Mouse (Mus musculus) stomach, postnatal 0 days (tissue): ENCODE data around the gene Ift88. TPM values are rescaled to one million over a fixed set of nuclear protein-coding genes. Genes with fewer than 3 reads are reported as not detected.

ENCODE experiments used
- ATAC-seq: fragments of 200-750 bp; cut with Nextera tagmentation; 2 replicates; pipeline ENCODE4 v1.8.0; 2017; ENCODE audit not compliant: low FRiP score, low TSS enrichment
- DNase-seq: peaks from one replicate; pipeline ENCODE4 v3.0.0-alpha.2; 2016; ENCODE audit warnings: low spot score
- H3K27ac ChIP-seq: fragments of 300-500 bp; sonication (generic); replicated peaks from 2 replicates; pipeline ENCODE4 v1.5.1; 2014; ENCODE audit warnings: mild to moderate bottlenecking, control low read depth
- H3K27me3 ChIP-seq: fragments of 300-500 bp; sonication (generic); 2 replicates; pipeline ENCODE4 v1.6.1; 2014; ENCODE audit warnings: low read length; ENCODE audit not compliant: control insufficient read depth, insufficient read depth
- H3K36me3 ChIP-seq: fragments of 300-500 bp; sonication (generic); 2 replicates; pipeline ENCODE4 v1.6.1; 2014; ENCODE audit warnings: low read length, mixed read lengths; ENCODE audit not compliant: control insufficient read depth, insufficient read depth
- H3K4me1 ChIP-seq: fragments of 300-500 bp; sonication (generic); replicated peaks from 2 replicates; pipeline ENCODE4 v1.6.1; 2014; ENCODE audit warnings: antibody characterized with exemption; ENCODE audit not compliant: control insufficient read depth, insufficient read depth
- H3K4me2 ChIP-seq: fragments of 300-500 bp; sonication (generic); replicated peaks from 2 replicates; pipeline ENCODE4 v1.6.1; 2014; ENCODE audit warnings: low read depth, mild to moderate bottlenecking, control low read depth, moderate library complexity
- H3K4me3 ChIP-seq: fragments of 300-500 bp; sonication (generic); 2 replicates; pipeline ENCODE4 v1.5.1; 2014; ENCODE audit warnings: low read depth, low read length, control low read depth
- H3K9ac ChIP-seq: fragments of 300-500 bp; sonication (generic); 2 replicates; pipeline ENCODE4 v1.6.1; 2014; ENCODE audit warnings: mild to moderate bottlenecking, low read length, control low read depth, mixed read lengths
- H3K9me3 ChIP-seq: fragments of 300-500 bp; sonication (generic); 2 replicates; pipeline ENCODE4 v1.6.1; 2016; ENCODE audit warnings: low read length; ENCODE audit not compliant: control insufficient read depth
- CTCF ChIP-seq: IDR thresholded peaks from 2 replicates; pipeline ENCODE4 v1.5.1; 2016; ENCODE audit warnings: antibody characterized with exemption, low read depth, mild to moderate bottlenecking, moderate library complexity
- EP300 ChIP-seq: optimal IDR thresholded peaks from 2 replicates; pipeline ENCODE3; 2016; ENCODE audit warnings: antibody characterized with exemption
- WGBS: fragments of 180-500 bp; shearing (Covaris S2); extraction: QIAGEN DNeasy Blood & Tissue Kit; methylation state at CpG from one replicate; pipeline ENCODE4 v1.1.7; 2014; 5-methylcytosine and 5-hydroxymethylcytosine counted together
- polyA plus RNA-seq: library from polyadenylated mRNA; unstranded; fragments of >200 nt; fragmentation: Nextera tagmentation; extraction: Ambion mirVana; gene quantifications from 2 replicates; pipeline ENCODE4 v1.2.1, GENCODE M21; 2015

The Ift88 gene
- 4.9 and 5.5 TPM in 2 replicates for polyA plus RNA-seq

DNA sequence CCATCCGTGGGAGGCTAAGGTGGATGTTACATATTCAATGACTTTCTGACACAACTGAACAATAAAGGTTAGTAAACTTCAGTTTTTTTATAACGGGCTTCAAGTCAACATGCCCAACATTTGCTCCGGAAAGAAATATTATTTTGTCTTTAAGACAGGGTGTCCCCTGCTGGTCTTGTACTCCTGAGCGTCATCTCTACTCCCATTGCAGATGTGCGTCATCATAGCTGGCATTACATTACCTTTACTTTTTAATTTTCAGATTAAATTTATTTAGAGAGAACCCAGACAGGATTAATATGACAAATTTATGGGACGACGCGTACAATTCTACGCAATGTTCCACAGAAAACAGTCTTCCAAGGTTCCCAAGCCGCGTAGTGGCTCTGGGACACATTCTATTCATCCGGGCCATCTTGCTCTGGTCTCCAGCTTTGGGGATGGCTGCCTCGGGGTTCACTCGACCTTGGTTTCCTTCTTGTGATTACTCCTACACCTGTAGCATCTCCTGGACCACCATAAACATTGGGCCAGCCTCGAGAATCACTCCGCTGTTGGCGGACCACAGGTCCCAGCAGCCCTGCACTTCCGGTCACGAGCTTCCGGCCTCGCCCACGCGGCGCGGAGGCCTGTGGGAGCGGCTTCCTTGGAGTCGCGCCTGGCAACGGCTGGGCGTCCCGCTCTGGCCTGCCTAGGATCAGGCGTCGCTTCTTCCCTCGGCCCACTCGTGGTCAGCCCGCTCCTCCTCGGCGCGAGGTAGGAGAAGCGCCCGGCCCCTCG, at the start of gene Ift88:
TSS of gene Ift88 (plus strand) at position 631 of the 780 bp plus-strand sequence.
- peak; percentile 44 for TF ChIP-seq CTCF
- TF ChIP-seq EP300 = no peak
- peak; percentile 96 for DNase-seq
- H3K27me3 ChIP-seq = no peaks in the 10 kb centered on the region
- no peaks in the 10 kb centered on the region for H3K36me3 ChIP-seq
- 4% methylated on average over 42 of the region's 42 CpGs for WGBS
- H3K4me2 ChIP-seq = peak within 1 kb of the TSS; percentile 82
- no peaks in the 10 kb centered on the region for H3K4me1 ChIP-seq
- H3K4me3 ChIP-seq = peak within 1 kb of the TSS; percentile 86
- H3K27ac ChIP-seq = 0 out of 2 replicates have a peak within 1 kb of the TSS, but pooled peaks have one; percentile 30
- peak; percentile 100 for ATAC-seq
- H3K9ac ChIP-seq = peak within 1 kb of the TSS; percentile 81
- no peaks in the 10 kb centered on the region for H3K9me3 ChIP-seq

DNA sequence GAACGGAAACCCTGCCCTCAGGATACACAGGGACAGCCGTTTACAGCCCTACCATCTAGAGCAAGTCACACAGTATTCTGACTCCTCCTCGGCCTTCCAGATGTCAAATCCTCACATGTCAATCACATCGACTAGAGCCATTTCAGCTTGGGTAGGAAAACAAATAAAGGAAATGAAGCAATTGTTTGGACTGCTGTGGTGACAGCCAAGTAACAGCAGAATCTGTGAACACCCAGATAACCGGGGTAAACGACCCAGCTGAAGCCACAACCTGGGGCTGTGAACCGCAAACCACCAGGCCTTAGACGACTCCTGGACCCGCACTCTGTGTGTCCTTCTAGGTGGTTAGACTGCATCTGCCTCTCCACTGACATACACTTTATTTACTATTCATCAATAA, 48.7 kb upstream of the Ift88 start:
- TF ChIP-seq EP300 (no peak), CTCF (no peak)
- no peak overlapping the region for H3K4me3 ChIP-seq
- H3K4me1 ChIP-seq = no peaks in the 10 kb centered on the region
- H3K27ac ChIP-seq = no peak overlapping the region
- no peaks in the 10 kb centered on the region for H3K27me3 ChIP-seq
- H3K36me3 ChIP-seq = no peaks in the 10 kb centered on the region
- ATAC-seq (no peak), DNase-seq (no peak)
- no peaks in the 10 kb centered on the region for H3K9me3 ChIP-seq
- no peak overlapping the region for H3K4me2 ChIP-seq
- 61% methylated on average over 9 of the region's 9 CpGs for WGBS
- H3K9ac ChIP-seq = no peak overlapping the region

DNA sequence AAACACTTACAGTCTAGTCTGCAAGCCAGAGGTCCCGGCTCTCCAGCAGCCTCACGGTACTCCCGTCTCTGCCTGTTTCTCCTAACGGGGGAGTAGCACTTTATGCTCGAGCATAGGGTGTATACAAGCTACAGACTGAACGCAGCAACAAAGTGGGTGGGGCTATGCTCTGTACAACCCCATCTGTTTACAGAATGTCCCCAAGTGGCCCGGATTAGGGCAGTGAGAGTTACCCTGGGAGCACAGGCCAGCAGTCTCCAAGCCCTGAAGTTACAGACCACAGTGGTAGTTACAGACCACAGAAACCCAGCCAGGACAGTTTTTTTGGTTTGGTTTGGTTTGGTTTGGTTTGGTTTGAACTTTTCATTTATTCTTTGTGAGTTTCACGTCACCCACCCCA, 47.8 kb upstream of the Ift88 start:
- H3K36me3 ChIP-seq = no peaks in the 10 kb centered on the region
- H3K27ac ChIP-seq = no peak overlapping the region
- 70% methylated on average over 8 of the region's 8 CpGs for WGBS
- no peak overlapping the region for H3K4me3 ChIP-seq
- no peak overlapping the region for H3K9ac ChIP-seq
- DNase-seq (no peak), ATAC-seq (no peak)
- no peak overlapping the region for H3K4me2 ChIP-seq
- H3K9me3 ChIP-seq = no peaks in the 10 kb centered on the region
- H3K27me3 ChIP-seq = no peaks in the 10 kb centered on the region
- TF ChIP-seq EP300 (no peak), CTCF (no peak)
- H3K4me1 ChIP-seq = no peaks in the 10 kb centered on the region

DNA sequence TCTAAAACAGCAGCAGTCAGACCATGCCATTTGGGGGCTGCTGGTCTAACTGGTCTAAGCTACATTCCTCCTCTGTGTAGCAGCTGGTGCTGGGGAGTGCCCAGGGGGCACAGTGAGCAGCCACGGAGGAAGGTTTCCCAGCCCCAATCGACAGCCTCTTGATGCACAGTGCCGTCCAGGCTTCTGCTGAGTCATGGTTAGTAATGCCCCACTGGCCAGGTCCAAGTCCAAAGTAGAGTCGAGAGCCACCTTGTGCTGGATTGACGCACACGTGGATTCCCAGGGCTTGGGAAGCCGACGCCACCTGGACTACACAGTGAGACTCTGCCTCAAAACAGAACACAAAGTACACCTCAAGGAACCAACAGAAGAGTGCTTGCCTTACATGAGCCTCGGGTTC, 46.9 kb upstream of the Ift88 start:
- Histone ChIP-seq H3K4me2 (no peak overlapping the region), H3K4me1 (no peaks in the 10 kb centered on the region), H3K27me3 (no peaks in the 10 kb centered on the region), H3K4me3 (no peak overlapping the region), H3K36me3 (no peaks in the 10 kb centered on the region), H3K27ac (no peak overlapping the region), H3K9me3 (no peaks in the 10 kb centered on the region), H3K9ac (no peak overlapping the region)
- peak; percentile 41 for DNase-seq
- peak; percentile 78 for ATAC-seq
- TF ChIP-seq CTCF = no peak
- 69% methylated on average over 9 of the region's 9 CpGs for WGBS

GRCm38 (mm10) chr14:57377531-57377930, 46.3 kb upstream of the Ift88 start:
- Histone ChIP-seq H3K9ac (no peak overlapping the region), H3K4me2 (no peak overlapping the region), H3K27ac (no peak overlapping the region), H3K27me3 (no peaks in the 10 kb centered on the region), H3K4me3 (no peak overlapping the region), H3K36me3 (no peaks in the 10 kb centered on the region), H3K9me3 (no peaks in the 10 kb centered on the region), H3K4me1 (no peaks in the 10 kb centered on the region)
- DNase-seq (no peak), ATAC-seq (no peak)
- TF ChIP-seq EP300 = no peak
- TF ChIP-seq CTCF = no peak
- 73% methylated on average over 5 of the region's 5 CpGs for WGBS

DNA sequence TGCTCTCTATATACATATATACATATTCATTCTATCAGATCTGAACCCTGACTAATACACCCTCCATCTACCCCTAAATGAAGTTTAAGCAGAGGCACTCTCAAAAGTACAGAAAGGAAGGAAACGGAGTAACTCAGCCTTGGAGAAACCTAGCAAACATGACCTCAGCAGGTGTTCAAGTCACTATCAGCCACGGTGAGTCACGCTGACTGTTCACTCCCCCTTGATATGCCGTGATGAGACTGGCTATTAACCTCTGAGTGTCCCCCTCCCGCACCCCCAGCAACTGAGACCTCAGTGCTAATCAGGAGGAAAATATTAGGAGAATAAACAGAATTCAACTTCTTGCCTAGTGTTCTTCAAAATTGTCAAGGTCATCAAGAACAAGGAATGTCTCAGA, 38.2 kb upstream of the Ift88 start:
- Histone ChIP-seq H3K27ac (no peak overlapping the region), H3K36me3 (no peaks in the 10 kb centered on the region), H3K4me2 (no peak overlapping the region), H3K9ac (no peak overlapping the region), H3K4me1 (no peaks in the 10 kb centered on the region), H3K27me3 (no peaks in the 10 kb centered on the region), H3K4me3 (no peak overlapping the region), H3K9me3 (no peaks in the 10 kb centered on the region)
- DNase-seq (no peak), ATAC-seq (0 out of 2 replicates have a peak, but pooled peaks have one; percentile 60)
- TF ChIP-seq EP300 (no peak), CTCF (no peak)
- WGBS = 65% methylated on average over 5 of the region's 5 CpGs
